ENCODE assay signal across 8 mouse cellular contexts in genomic region chr1:132137935-132138575, GRCm38 (mm10). TPM values are rescaled to one million over a fixed set of nuclear protein-coding genes. Genes with fewer than 3 reads are reported as not detected.
DNase-seq lines count a peak whose midpoint lies in the region; ATAC-seq and TF ChIP-seq lines count a peak whose summit lies in the region.

No protein-coding gene starts in this region.

- intact Hi-C loops in heart, postnatal 25 days (cut with DNase I), result no loop called here

- no peaks in the 10 kb centered on the region for H3K36me3 ChIP-seq in heart, embryonic 14.5 days (ENCODE audit: control insufficient read depth, insufficient read depth, low read length)
- no peaks in the 10 kb centered on the region for H3K36me3 ChIP-seq in liver, embryonic 11.5 days (ENCODE audit: control insufficient read depth, insufficient read depth, low read length)

- H3K4me3 ChIP-seq in heart, embryonic 14.5 days (ENCODE audit: control insufficient read depth in 1 of 2, insufficient read depth in 1 of 2, low read depth in 1 of 2, low read length in 2 of 2), result peak overlapping the region in 1 of 2 experiments; percentile 66; a peak in 2 of 4 replicates
- H3K4me3 ChIP-seq in embryonic fibroblast, embryonic 13.5 days (ENCODE audit: insufficient read depth, low read length), result peak overlapping the region; percentile 76
- H3K4me3 ChIP-seq in liver, embryonic 11.5 days (ENCODE audit: low read depth, low read length), result peak overlapping the region; percentile 63; the same call in 1 of the 2 replicates

- no peak overlapping the region for H3K27ac ChIP-seq in heart, embryonic 14.5 days (replicated peaks in 1 of 2; ENCODE audit: control insufficient read depth in 1 of 2, insufficient read depth in 1 of 2, low read depth in 2 of 2, low read length in 2 of 2)
- H3K27ac ChIP-seq in embryonic fibroblast, embryonic 13.5 days (ENCODE audit: insufficient read depth, low read length), result no peak overlapping the region
- no peak overlapping the region for H3K27ac ChIP-seq in liver, embryonic 11.5 days (ENCODE audit: low read depth, low read length)

- peak overlapping the region; percentile 97; the same call in 1 of the 2 replicates for H3K4me2 ChIP-seq in heart, embryonic 14.5 days (ENCODE audit: low read length)
- H3K4me2 ChIP-seq in liver, embryonic 11.5 days, result peak overlapping the region; percentile 98

- no peak for TF ChIP-seq POLR2A in embryonic fibroblast, embryonic 13.5 days (IDR thresholded peaks at IDR 0.05; ENCODE audit: low read depth, low read length)

- no peak for DNase-seq in heart, postnatal 25 days (ENCODE audit: low spot score)
- peak; percentile 75 for DNase-seq in ES-CJ7 (ENCODE audit: low read depth, low spot score)
- no peak for DNase-seq in liver, embryonic 11.5 days (ENCODE audit: low spot score)
- no peak for DNase-seq in frontal cortex, postnatal 36 days (ENCODE audit: low spot score in 2 of 2)
- no peak for DNase-seq in spleen, postnatal 10 days (ENCODE audit: low spot score in 2 of 2)
- no peak for DNase-seq in MN1 (ENCODE audit: low spot score)

- 59% methylated on average over 9 of the region's 9 CpGs for WGBS in heart, embryonic 14.5 days
- 55% methylated on average over 9 of the region's 9 CpGs for WGBS in liver, embryonic 11.5 days

- no peak for ATAC-seq in heart, embryonic 14.5 days (ENCODE audit: insufficient number of reproducible peaks, insufficient read depth, low FRiP score, low read depth)
- no peak for ATAC-seq in liver, embryonic 11.5 days (replicated peaks; ENCODE audit: low FRiP score)

- H3K9me3 ChIP-seq in heart, embryonic 14.5 days (ENCODE audit: control insufficient read depth, low read length), result no peaks in the 10 kb centered on the region
- H3K9me3 ChIP-seq in liver, embryonic 11.5 days (ENCODE audit: control insufficient read depth, low read length), result no peaks in the 10 kb centered on the region

- peaks cover 18 to 25% of the 10 kb centered on the region in 2 experiments for H3K4me1 ChIP-seq in heart, embryonic 14.5 days (ENCODE audit: control insufficient read depth in 2 of 2, insufficient read depth in 2 of 2, low read length in 2 of 2)
- H3K4me1 ChIP-seq in embryonic fibroblast, embryonic 13.5 days (ENCODE audit: control insufficient read depth, insufficient read depth, low read length), result no peaks in the 10 kb centered on the region
- peaks cover 22% of the 10 kb centered on the region for H3K4me1 ChIP-seq in liver, embryonic 11.5 days (replicated peaks; ENCODE audit: control insufficient read depth, insufficient read depth, low read length)

- no peak for TF ChIP-seq CTCF in embryonic fibroblast, embryonic 13.5 days (IDR thresholded peaks at IDR 0.05; ENCODE audit: borderline replicate concordance, insufficient read depth, low read length)

- H3K27me3 ChIP-seq in heart, embryonic 14.5 days (ENCODE audit: control insufficient read depth, insufficient read depth, low read length), result no peaks in the 10 kb centered on the region
- H3K27me3 ChIP-seq in liver, embryonic 11.5 days (replicated peaks; ENCODE audit: control insufficient read depth, insufficient read depth, low read length), result peaks cover 21% of the 10 kb centered on the region

- no peak overlapping the region for H3K9ac ChIP-seq in heart, embryonic 14.5 days (ENCODE audit: low read length)
- no peak overlapping the region for H3K9ac ChIP-seq in liver, embryonic 11.5 days (ENCODE audit: low read depth, low read length)

RNA-seq across cellular contexts. Expression of gene Cdk18, which starts 1.4 kb away (rescaled TPM):
- polyA plus RNA-seq in heart, embryonic 14.5 days (2014; fragmentation: Nextera tagmentation; extraction: Ambion mirVana), result 2.7 and 2.9 TPM in 2 replicates
- 10 to 100 TPM; 10.9 to 12.0 TPM for total RNA-seq in heart, postnatal 25 days (2021)
- 14.0 and 28.8 TPM in 2 replicates for polyA plus RNA-seq in embryonic fibroblast, embryonic 13.5 days (2011; ENCODE audit: insufficient read length, low read depth, missing spikeins)
- 4.1 and 4.4 TPM in 2 replicates for polyA plus RNA-seq in liver, embryonic 11.5 days (2014; fragmentation: Nextera tagmentation; extraction: Ambion mirVana)

RNA-seq across cellular contexts. Expression of gene Lemd1, which starts 53.2 kb away (rescaled TPM):
- not detected in 2 replicates for polyA plus RNA-seq in heart, embryonic 14.5 days (2014; fragmentation: Nextera tagmentation; extraction: Ambion mirVana)
- total RNA-seq in heart, postnatal 25 days (2021), result not detected
- not detected in 2 replicates for polyA plus RNA-seq in embryonic fibroblast, embryonic 13.5 days (2011; ENCODE audit: insufficient read length, low read depth, missing spikeins)
- 0.27 TPM in 1 of 2 replicates, not detected in the other for polyA plus RNA-seq in liver, embryonic 11.5 days (2014; fragmentation: Nextera tagmentation; extraction: Ambion mirVana)

RNA-seq across cellular contexts. Expression of gene AC124108.1, which starts 53.2 kb away (rescaled TPM):
- polyA plus RNA-seq in heart, embryonic 14.5 days (2014; fragmentation: Nextera tagmentation; extraction: Ambion mirVana), result not detected in 2 replicates
- not detected for total RNA-seq in heart, postnatal 25 days (2021)
- polyA plus RNA-seq in embryonic fibroblast, embryonic 13.5 days (2011; ENCODE audit: insufficient read length, low read depth, missing spikeins), result not detected in 2 replicates
- 0.04 and 0.08 TPM in 2 replicates for polyA plus RNA-seq in liver, embryonic 11.5 days (2014; fragmentation: Nextera tagmentation; extraction: Ambion mirVana)
